Mouse (Mus musculus) brain, embryonic 18.5 days (tissue): ENCODE data around the gene Gm10961.
"Not testable (repeated sequence)": the region's sequence is repeated elsewhere in the genome, so short reads cannot be mapped to it uniquely, and the experiment has no call there.

ENCODE experiments used
- DNase-seq: peaks from one replicate; pipeline ENCODE4 v3.0.0-alpha.2; 2012; ENCODE audit warnings: low read depth, low spot score

Gene Gm10961

GRCm38 (mm10) chr3:107612902-107613525 is 18.1 kb upstream of the Gm10961 start:
- DNase-seq = no peak

- DNase-seq = no peak
These were observed 13.3 kb upstream of the Gm10961 start for GRCm38 (mm10) chr3:107617800-107618199.

- DNase-seq = no peak
These were observed 11.2 kb upstream of the Gm10961 start for GRCm38 (mm10) chr3:107619911-107620310.

GRCm38 (mm10) chr3:107621286-107622075 is 9.6 kb upstream of the Gm10961 start:
- no peak for DNase-seq

GRCm38 (mm10) chr3:107622537-107622936 is 8.6 kb upstream of the Gm10961 start:
- DNase-seq = no peak

GRCm38 (mm10) chr3:107624424-107624823 is 6.7 kb upstream of the Gm10961 start:
- no peak for DNase-seq

- no peak for DNase-seq
These were observed 5.6 kb upstream of the Gm10961 start for GRCm38 (mm10) chr3:107625536-107625935.

- DNase-seq = no peak
These were observed 4.4 kb upstream of the Gm10961 start for GRCm38 (mm10) chr3:107626751-107627150.

GRCm38 (mm10) chr3:107627641-107628040 is 3.5 kb upstream of the Gm10961 start:
- DNase-seq = no peak

GRCm38 (mm10) chr3:107628551-107628950 is 2.6 kb upstream of the Gm10961 start:
- DNase-seq = no peak

GRCm38 (mm10) chr3:107629411-107629810 is 1.7 kb upstream of the Gm10961 start:
- DNase-seq = no peak

- DNase-seq = peak; percentile 93
These were observed 419 bp downstream of the Gm10961 start, which contains the start of gene Strip1 for GRCm38 (mm10) chr3:107631523-107631958. Strip1 (minus strand) TSS chr3:107631694.

- DNase-seq = no peak
These were observed 1.7 kb downstream of the Gm10961 start for GRCm38 (mm10) chr3:107632786-107633185.

GRCm38 (mm10) chr3:107633906-107634305 is 2.8 kb downstream of the Gm10961 start:
- no peak for DNase-seq

GRCm38 (mm10) chr3:107635836-107636235 is 4.7 kb downstream of the Gm10961 start:
- no peak for DNase-seq

- no peak for DNase-seq
These were observed 5.1 kb downstream of the Gm10961 start for GRCm38 (mm10) chr3:107636236-107636635.

GRCm38 (mm10) chr3:107637606-107638172 is 6.6 kb downstream of the Gm10961 start:
- DNase-seq = no peak

- DNase-seq = no peak
These were observed 15.8 kb downstream of the Gm10961 start for GRCm38 (mm10) chr3:107646947-107647346.

GRCm38 (mm10) chr3:107650276-107650675 is 19.2 kb downstream of the Gm10961 start:
- not testable (repeated sequence) for DNase-seq

GRCm38 (mm10) chr3:107652968-107653367 is 21.8 kb downstream of the Gm10961 start:
- DNase-seq = no peak

- no peak for DNase-seq
These were observed 23.7 kb downstream of the Gm10961 start for GRCm38 (mm10) chr3:107654861-107655260.

- no peak for DNase-seq
These were observed 24.4 kb downstream of the Gm10961 start for GRCm38 (mm10) chr3:107655491-107655890.

GRCm38 (mm10) chr3:107656151-107656550 is 25.0 kb downstream of the Gm10961 start:
- no peak for DNase-seq
